Mouse (Mus musculus) cerebellum, adult 2 months (tissue): ENCODE results near the gene Ush2a. TPM values are rescaled to one million over a fixed set of nuclear protein-coding genes. Genes with fewer than 3 reads are reported as not detected.

Experiments used
- DNase-seq, 2 experiments: peaks; one replicate each; pipeline ENCODE4 v3.0.0; 2021
- H3K27ac ChIP-seq: fragments of 200-500 bp; 2 replicates; pipeline ENCODE4 v1.5.1; 2012; ENCODE audit warnings: low read length, control low read depth, inconsistent platforms; ENCODE audit not compliant: insufficient read depth
- H3K27me3 ChIP-seq: fragments of 200-500 bp; 2 replicates; pipeline ENCODE4 v1.6.1; 2012; ENCODE audit warnings: inconsistent platforms, mild to moderate bottlenecking, low read length, moderate library complexity; ENCODE audit not compliant: control insufficient read depth, insufficient read depth
- H3K4me1 ChIP-seq: fragments of 200-500 bp; 2 replicates; pipeline ENCODE4 v1.6.1; 2011; ENCODE audit warnings: low read length; ENCODE audit not compliant: control insufficient read depth, insufficient read depth
- H3K4me3 ChIP-seq: fragments of 200-500 bp; replicated peaks from 2 replicates; pipeline ENCODE3; 2011; ENCODE audit warnings: mild to moderate bottlenecking, low read depth, low read length, control low read depth; ENCODE audit not compliant: insufficient read depth
- CTCF ChIP-seq: fragments of 200-500 bp; IDR thresholded peaks from 2 replicates; pipeline ENCODE4 v1.5.1; 2011; ENCODE audit warnings: low read depth, mild to moderate bottlenecking, control low read depth, low read length, moderate library complexity, borderline replicate concordance; ENCODE audit not compliant: insufficient read depth
- POLR2A ChIP-seq: fragments of 200-500 bp; IDR thresholded peaks from 2 replicates; pipeline ENCODE4 v1.6.1; 2011; ENCODE audit warnings: low read length, control low read depth, borderline replicate concordance; ENCODE audit not compliant: insufficient read depth
- WGBS: fragments of 180-500 bp; shearing (Covaris S2); methylation state at CpG from one replicate; pipeline ENCODE4 v1.1.7; 2018; 5-methylcytosine and 5-hydroxymethylcytosine counted together
- polyA plus RNA-seq: library from polyadenylated mRNA; depleted of rRNA; stranded (reverse); fragments of >200 nt; gene quantifications from 2 replicates; pipeline ENCODE4 v1.2.3, GENCODE M21; 2012

The Ush2a gene
- polyA plus RNA-seq, 1 experiment = 0.07 TPM

- DNase-seq = peak; percentile 13 to 32
- peaks cover 6% of the 10 kb centered on the region for H3K4me1 ChIP-seq
- H3K27ac ChIP-seq = no peak overlapping the region
- WGBS = 5% methylated on average over 2 of the region's 2 CpGs
- H3K27me3 ChIP-seq = no peaks in the 10 kb centered on the region; the same call in 1 of the 2 replicates
- TF ChIP-seq POLR2A = no peak
- TF ChIP-seq CTCF = no peak
- H3K4me3 ChIP-seq = no peak overlapping the region
These were observed 72.1 kb downstream of the Ush2a start for GRCm38 (mm10) chr1:188333936-188334335.

- H3K27me3 ChIP-seq = no peaks in the 10 kb centered on the region
- no peak overlapping the region for H3K4me3 ChIP-seq
- TF ChIP-seq CTCF (no peak), POLR2A (no peak)
- DNase-seq = no peak
- 46% methylated on average over 2 of the region's 2 CpGs for WGBS
- no peak overlapping the region for H3K27ac ChIP-seq
- H3K4me1 ChIP-seq = no peaks in the 10 kb centered on the region
These were observed 85.9 kb downstream of the Ush2a start for GRCm38 (mm10) chr1:188347762-188348161.

- H3K4me1 ChIP-seq = peaks cover 2% of the 10 kb centered on the region; the same call in 1 of the 2 replicates
- peak in 1 of 2 experiments; percentile 56 for DNase-seq
- no peak overlapping the region for H3K27ac ChIP-seq
- H3K27me3 ChIP-seq = no peaks in the 10 kb centered on the region
- no peak for TF ChIP-seq POLR2A
- TF ChIP-seq CTCF = no peak
- H3K4me3 ChIP-seq = no peak overlapping the region
- WGBS = 45% methylated on average over 2 of the region's 2 CpGs
These were observed 92.9 kb downstream of the Ush2a start for GRCm38 (mm10) chr1:188354726-188355125.

GRCm38 (mm10) chr1:188363548-188363947 is 101.7 kb downstream of the Ush2a start:
- no peak overlapping the region for H3K27ac ChIP-seq
- no peak for TF ChIP-seq POLR2A
- no peak for TF ChIP-seq CTCF
- no peaks in the 10 kb centered on the region; the same call in 1 of the 2 replicates for H3K27me3 ChIP-seq
- H3K4me3 ChIP-seq = no peak overlapping the region
- DNase-seq = peak; percentile 41 to 75
- WGBS = 64% methylated on average over 3 of the region's 3 CpGs
- no peaks in the 10 kb centered on the region for H3K4me1 ChIP-seq

- Histone ChIP-seq H3K27ac (no peak overlapping the region), H3K4me1 (no peaks in the 10 kb centered on the region), H3K27me3 (no peaks in the 10 kb centered on the region), H3K4me3 (no peak overlapping the region)
- DNase-seq = no peak
- 42% methylated on average over 1 of the region's 1 CpGs for WGBS
- no peak for TF ChIP-seq CTCF
- no peak for TF ChIP-seq POLR2A
These were observed 123.4 kb downstream of the Ush2a start for GRCm38 (mm10) chr1:188385180-188385579.

- Histone ChIP-seq H3K4me1 (no peaks in the 10 kb centered on the region), H3K27me3 (no peaks in the 10 kb centered on the region), H3K27ac (no peak overlapping the region), H3K4me3 (no peak overlapping the region)
- WGBS = 59% methylated on average over 7 of the region's 7 CpGs
- no peak for DNase-seq
- no peak for TF ChIP-seq CTCF
- no peak for TF ChIP-seq POLR2A
These were observed 124.0 kb downstream of the Ush2a start for GRCm38 (mm10) chr1:188385733-188386261.

GRCm38 (mm10) chr1:188387321-188387720 is 125.5 kb downstream of the Ush2a start:
- no peak for DNase-seq
- 93% methylated on average over 3 of the region's 3 CpGs for WGBS

GRCm38 (mm10) chr1:188387820-188388471 is 126.1 kb downstream of the Ush2a start:
- WGBS = 87% methylated on average over 2 of the region's 2 CpGs
- Histone ChIP-seq H3K27me3 (no peaks in the 10 kb centered on the region), H3K4me1 (no peaks in the 10 kb centered on the region), H3K4me3 (no peak overlapping the region), H3K27ac (no peak overlapping the region)
- DNase-seq = no peak
- no peak for TF ChIP-seq POLR2A
- no peak for TF ChIP-seq CTCF

More at GRCm38 (mm10) chr1:188387321-188387720, 125.5 kb downstream of the Ush2a start:
- TF ChIP-seq POLR2A (no peak), CTCF (no peak)
- H3K27ac ChIP-seq = no peak overlapping the region
- H3K27me3 ChIP-seq = no peaks in the 10 kb centered on the region
- no peak overlapping the region for H3K4me3 ChIP-seq
- no peaks in the 10 kb centered on the region for H3K4me1 ChIP-seq
